In the genomic region with DNA sequence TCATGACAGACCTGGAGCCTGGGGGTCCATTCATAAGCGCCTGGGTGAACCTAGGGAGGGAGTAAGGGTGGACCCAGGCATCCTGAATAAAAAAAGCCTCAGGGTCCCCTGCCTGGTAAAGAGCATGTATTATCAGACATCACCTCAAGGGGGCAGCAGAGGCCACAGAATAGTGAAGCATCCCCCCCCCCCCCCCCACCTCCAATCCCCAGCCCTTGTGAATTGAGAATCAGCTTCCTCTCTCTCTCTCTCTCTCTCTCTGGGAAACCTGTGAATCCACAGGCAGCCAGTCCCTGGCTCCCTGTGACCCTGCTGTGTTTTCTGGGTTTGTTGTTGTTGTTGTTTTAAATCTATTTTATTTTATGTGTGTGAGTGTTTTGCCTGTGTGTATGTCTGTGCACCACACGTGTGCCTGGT, we compare ENCODE assay signal across 8 mouse cellular contexts. TPM values are rescaled to one million over a fixed set of nuclear protein-coding genes. Genes with fewer than 3 reads are reported as not detected.
DNase-seq lines count a peak whose midpoint lies in the region; ATAC-seq and TF ChIP-seq lines count a peak whose summit lies in the region.
"Had no signal": no experiment of that assay in that cellular context is flagged by ENCODE, and none has a peak within 500 bp of the region (broad histone marks: within the 10 kb centered on the region; RNA-seq: fewer than 3 reads in every experiment).

No protein-coding gene starts in this region.

- peak; percentile 75 for DNase-seq in right cerebral cortex, postnatal 14 days
- no peak for DNase-seq in right cerebral cortex, adult 18-20 months
- peak; percentile 60 for DNase-seq in adrenal gland, postnatal 25 days
- DNase-seq in embryonic facial prominence, embryonic 14.5 days (ENCODE audit: low spot score) = peak; percentile 62
- no peak for DNase-seq in liver, embryonic 14.5 days (ENCODE audit: low read depth in 3 of 3, low spot score in 3 of 3)

- no peaks in the 10 kb centered on the region for H3K4me1 ChIP-seq in embryonic facial prominence, embryonic 14.5 days (ENCODE audit: control insufficient read depth, insufficient read depth, low read length)
- no peaks in the 10 kb centered on the region for H3K4me1 ChIP-seq in hindbrain, embryonic 16.5 days (ENCODE audit: control insufficient read depth, insufficient read depth, low read depth, low read length)
- no peaks in the 10 kb centered on the region for H3K4me1 ChIP-seq in liver, embryonic 14.5 days (replicated peaks; ENCODE audit: control insufficient read depth in 2 of 2, insufficient read depth in 2 of 2, low read length in 1 of 2)

- H3K27me3 ChIP-seq in embryonic facial prominence, embryonic 14.5 days (replicated peaks; ENCODE audit: control insufficient read depth, insufficient read depth, low read length) = no peaks in the 10 kb centered on the region
- no peaks in the 10 kb centered on the region for H3K27me3 ChIP-seq in hindbrain, embryonic 16.5 days (replicated peaks; ENCODE audit: control insufficient read depth, insufficient read depth, low read length)
- no peaks in the 10 kb centered on the region for H3K27me3 ChIP-seq in liver, embryonic 14.5 days (ENCODE audit: control insufficient read depth, insufficient read depth, low read length)

- no peak overlapping the region for H3K4me3 ChIP-seq in embryonic facial prominence, embryonic 14.5 days (ENCODE audit: low read depth, low read length)
- no peak overlapping the region for H3K4me3 ChIP-seq in hindbrain, embryonic 16.5 days (ENCODE audit: low read length)
- no peak overlapping the region for H3K4me3 ChIP-seq in liver, embryonic 14.5 days (ENCODE audit: insufficient read depth in 1 of 2, low read depth in 2 of 2, low read length in 2 of 2)
- H3K4me3 ChIP-seq: myocyte had no signal

- TF ChIP-seq CTCF in liver, embryonic 14.5 days (IDR thresholded peaks at IDR 0.05; ENCODE audit: low read depth) = peak; percentile 49

- H3K9ac ChIP-seq in embryonic facial prominence, embryonic 14.5 days (ENCODE audit: low read depth, low read length) = no peak overlapping the region
- no peak overlapping the region for H3K9ac ChIP-seq in hindbrain, embryonic 16.5 days (ENCODE audit: low read depth, low read length)
- no peak overlapping the region for H3K9ac ChIP-seq in liver, embryonic 14.5 days (replicated peaks)

- no peaks in the 10 kb centered on the region for H3K9me3 ChIP-seq in embryonic facial prominence, embryonic 14.5 days (ENCODE audit: control insufficient read depth, low read length)
- no peaks in the 10 kb centered on the region for H3K9me3 ChIP-seq in hindbrain, embryonic 16.5 days (ENCODE audit: control insufficient read depth, low read length)
- no peaks in the 10 kb centered on the region for H3K9me3 ChIP-seq in liver, embryonic 14.5 days (ENCODE audit: control insufficient read depth, low read length)

- no peaks in the 10 kb centered on the region for H3K36me3 ChIP-seq in embryonic facial prominence, embryonic 14.5 days (ENCODE audit: control insufficient read depth, insufficient read depth, low read length)
- no peaks in the 10 kb centered on the region for H3K36me3 ChIP-seq in hindbrain, embryonic 16.5 days (ENCODE audit: control insufficient read depth, insufficient read depth, low read length)
- no peaks in the 10 kb centered on the region for H3K36me3 ChIP-seq in liver, embryonic 14.5 days (replicated peaks; ENCODE audit: control insufficient read depth, insufficient read depth, low read depth)

- 19% methylated on average over 2 of the region's 2 CpGs for WGBS in embryonic facial prominence, embryonic 14.5 days
- WGBS in hindbrain, embryonic 16.5 days = 14% methylated on average over 2 of the region's 2 CpGs
- 12% methylated on average over 2 of the region's 2 CpGs for WGBS in liver, embryonic 14.5 days (ENCODE audit: insufficient replicate concordance)

- no peak overlapping the region for H3K4me2 ChIP-seq in embryonic facial prominence, embryonic 14.5 days (ENCODE audit: low read depth, low read length)
- H3K4me2 ChIP-seq in hindbrain, embryonic 16.5 days (ENCODE audit: low read length) = no peak overlapping the region
- H3K4me2 ChIP-seq in liver, embryonic 14.5 days (ENCODE audit: low read depth) = no peak overlapping the region

- no peak for TF ChIP-seq EP300 in liver, embryonic 14.5 days (IDR thresholded peaks at IDR 0.05; ENCODE audit: low read depth)

- no peak for ATAC-seq in embryonic facial prominence, embryonic 14.5 days (ENCODE audit: low read depth)
- ATAC-seq in hindbrain, embryonic 16.5 days = peak; percentile 64; the same call in 1 of the 2 replicates
- no peak for ATAC-seq in liver, embryonic 14.5 days (ENCODE audit: insufficient read depth)
- peak; percentile 52 for ATAC-seq in neutrophil, adult 5-6 weeks (ENCODE audit: extremely low read depth, insufficient number of reproducible peaks, low FRiP score, poor library complexity, severe bottlenecking)

- no peak overlapping the region for H3K27ac ChIP-seq in embryonic facial prominence, embryonic 14.5 days (replicated peaks; ENCODE audit: low read depth, low read length)
- no peak overlapping the region for H3K27ac ChIP-seq in hindbrain, embryonic 16.5 days (ENCODE audit: low read depth, low read length)
- H3K27ac ChIP-seq in liver, embryonic 14.5 days = no peak overlapping the region

RNA-seq across cellular contexts. Expression of a gene that starts 11.8 kb away (rescaled TPM):
- total RNA-seq in adrenal gland, postnatal 25 days (2021) = 21.3 and 23.1 TPM in 2 replicates
- 61.2 and 61.8 TPM in 2 replicates for polyA plus RNA-seq in embryonic facial prominence, embryonic 14.5 days (2014; fragmentation: Nextera tagmentation; extraction: Ambion mirVana)
- polyA plus RNA-seq in hindbrain, embryonic 16.5 days (2015; fragmentation: Nextera tagmentation; extraction: Ambion mirVana) = 70.7 and 73.0 TPM in 2 replicates
- 34.5 and 41.9 TPM in 2 replicates for polyA plus RNA-seq in liver, embryonic 14.5 days (2012; rRNA removed)
- 46.5 and 56.0 TPM in 2 replicates for polyA plus RNA-seq in liver, embryonic 14.5 days (2014; fragmentation: Nextera tagmentation; extraction: Ambion mirVana)
- 9.1 and 13.2 TPM in 2 replicates for total RNA-seq in neutrophil, adult 5-6 weeks (2017)

RNA-seq across cellular contexts. Expression of a gene that starts 12.3 kb away (rescaled TPM):
- total RNA-seq in adrenal gland, postnatal 25 days (2021) = not detected in 2 replicates
- polyA plus RNA-seq in embryonic facial prominence, embryonic 14.5 days (2014; fragmentation: Nextera tagmentation; extraction: Ambion mirVana) = not detected in 2 replicates
- polyA plus RNA-seq in hindbrain, embryonic 16.5 days (2015; fragmentation: Nextera tagmentation; extraction: Ambion mirVana) = not detected in 2 replicates
- polyA plus RNA-seq in liver, embryonic 14.5 days (2012; rRNA removed) = not detected in 2 replicates
- not detected in 2 replicates for polyA plus RNA-seq in liver, embryonic 14.5 days (2014; fragmentation: Nextera tagmentation; extraction: Ambion mirVana)
- not detected in 2 replicates for total RNA-seq in neutrophil, adult 5-6 weeks (2017)
- polyA plus RNA-seq: myocyte had no signal

RNA-seq across cellular contexts. Expression of a gene that starts 18.8 kb away (rescaled TPM):
- not detected in 2 replicates for total RNA-seq in adrenal gland, postnatal 25 days (2021)
- polyA plus RNA-seq in embryonic facial prominence, embryonic 14.5 days (2014; fragmentation: Nextera tagmentation; extraction: Ambion mirVana) = 4.3 and 5.5 TPM in 2 replicates
- 0.05 and 0.09 TPM in 2 replicates for polyA plus RNA-seq in hindbrain, embryonic 16.5 days (2015; fragmentation: Nextera tagmentation; extraction: Ambion mirVana)
- 0.75 TPM in 2 replicates for polyA plus RNA-seq in liver, embryonic 14.5 days (2012; rRNA removed)
- polyA plus RNA-seq in liver, embryonic 14.5 days (2014; fragmentation: Nextera tagmentation; extraction: Ambion mirVana) = 0.90 and 1.2 TPM in 2 replicates
- not detected in 2 replicates for total RNA-seq in neutrophil, adult 5-6 weeks (2017)

RNA-seq across cellular contexts. Expression of a gene that starts 47.2 kb away (rescaled TPM):
- total RNA-seq in adrenal gland, postnatal 25 days (2021) = 29.6 and 30.6 TPM in 2 replicates
- polyA plus RNA-seq in embryonic facial prominence, embryonic 14.5 days (2014; fragmentation: Nextera tagmentation; extraction: Ambion mirVana) = 7.1 and 8.1 TPM in 2 replicates
- 12.1 and 13.0 TPM in 2 replicates for polyA plus RNA-seq in hindbrain, embryonic 16.5 days (2015; fragmentation: Nextera tagmentation; extraction: Ambion mirVana)
- 21.6 and 23.0 TPM in 2 replicates for polyA plus RNA-seq in liver, embryonic 14.5 days (2012; rRNA removed)
- polyA plus RNA-seq in liver, embryonic 14.5 days (2014; fragmentation: Nextera tagmentation; extraction: Ambion mirVana) = 20.7 and 22.7 TPM in 2 replicates
- total RNA-seq in neutrophil, adult 5-6 weeks (2017) = 48.4 and 55.0 TPM in 2 replicates

Comparison
In these comparisons a context has a peak if more than half of its experiments do, and no peak if none do; other contexts are left out.
1. DNase-seq: peak in right cerebral cortex, postnatal 14 days (single experiment), adrenal gland, postnatal 25 days (single experiment) and embryonic facial prominence, embryonic 14.5 days (single experiment); none in right cerebral cortex, adult 18-20 months (single experiment) and liver, embryonic 14.5 days (0 of 3).
2. ATAC-seq: peak in hindbrain, embryonic 16.5 days (single experiment) and neutrophil, adult 5-6 weeks (single experiment); none in embryonic facial prominence, embryonic 14.5 days (single experiment) and liver, embryonic 14.5 days (single experiment).